Mouse (Mus musculus): ENCODE measurements at regions not wholly inside any gene's neighbourhood (a gene's known extent, or its start where the extent isn't known, plus 50 kb on each side); places are given as distances from the start of the nearest gene placed in this dataset.

- no peak overlapping the region for H3K4me2 ChIP-seq
Observed at GRCm38 (mm10) chr6:140993643-140994580, 255.2 kb upstream of the Pde3a start.

GRCm38 (mm10) chr6:140995340-140996135, 253.5 kb upstream of the Pde3a start:
- Histone ChIP-seq H3K27ac (peak overlapping the region; percentile 44; the same call in 1 of the 2 replicates), H3K4me1 (peaks cover 19% of the 10 kb centered on the region)

More at GRCm38 (mm10) chr6:140993643-140994580, 255.2 kb upstream of the Pde3a start:
- ATAC-seq (replicated peaks), result peak; percentile 83
- H3K9ac ChIP-seq, result no peak overlapping the region
- H3K36me3 ChIP-seq (replicated peaks), result no peaks in the 10 kb centered on the region
- 46% methylated on average over 13 of the region's 13 CpGs for WGBS
- H3K27me3 ChIP-seq (replicated peaks), result no peaks in the 10 kb centered on the region
- peak overlapping the region; percentile 34; the same call in 1 of the 2 replicates for H3K27ac ChIP-seq
- H3K4me3 ChIP-seq, result no peak overlapping the region
- no peaks in the 10 kb centered on the region for H3K9me3 ChIP-seq
- H3K4me1 ChIP-seq, result peaks cover 19% of the 10 kb centered on the region

DNA sequence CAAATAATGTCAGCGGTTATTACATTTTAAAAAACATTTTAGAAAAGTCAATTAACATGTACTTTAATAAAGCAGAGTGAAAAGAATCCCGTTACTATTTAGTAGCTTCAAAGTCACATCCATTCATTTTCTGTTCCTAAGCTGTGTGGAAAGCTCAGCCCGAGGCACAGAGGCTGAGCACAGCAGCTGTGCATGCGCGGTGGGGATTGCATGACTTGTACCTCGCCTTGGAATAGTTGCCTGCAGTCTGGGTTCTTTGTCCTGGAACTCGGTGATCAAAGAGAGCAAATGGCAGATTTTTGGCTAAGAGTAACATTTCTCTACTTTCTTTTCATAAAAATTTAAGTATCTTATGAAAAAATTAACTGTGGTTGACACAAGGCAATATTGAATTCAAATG, 251.0 kb upstream of the Pde3a start:
- peaks cover 19% of the 10 kb centered on the region for H3K4me1 ChIP-seq
- ATAC-seq (replicated peaks), result peak; percentile 74; the same call in 1 of the 2 replicates
- H3K9me3 ChIP-seq, result no peaks in the 10 kb centered on the region
- H3K27me3 ChIP-seq (replicated peaks), result no peaks in the 10 kb centered on the region
- no peak overlapping the region for H3K9ac ChIP-seq
- 65% methylated on average over 7 of the region's 7 CpGs for WGBS
- no peak overlapping the region for H3K4me2 ChIP-seq
- no peaks in the 10 kb centered on the region for H3K36me3 ChIP-seq (replicated peaks)
- 0 out of 2 replicates have a peak overlapping the region, but pooled peaks have one; percentile 20 for H3K27ac ChIP-seq
- no peak overlapping the region for H3K4me3 ChIP-seq

More at GRCm38 (mm10) chr6:140995340-140996135, 253.5 kb upstream of the Pde3a start:
- ATAC-seq (replicated peaks), result peak; percentile 46; the same call in 1 of the 2 replicates
- H3K9ac ChIP-seq, result no peak overlapping the region
- no peaks in the 10 kb centered on the region for H3K27me3 ChIP-seq (replicated peaks)
- no peaks in the 10 kb centered on the region for H3K9me3 ChIP-seq
- no peak overlapping the region for H3K4me3 ChIP-seq
- 41% methylated on average over 14 of the region's 14 CpGs for WGBS
- H3K36me3 ChIP-seq (replicated peaks), result no peaks in the 10 kb centered on the region
- H3K4me2 ChIP-seq, result no peak overlapping the region

GRCm38 (mm10) chr6:141000552-141000951, 248.5 kb upstream of the Pde3a start:
- Histone ChIP-seq H3K36me3 (replicated peaks) (no peaks in the 10 kb centered on the region), H3K27ac (no peak overlapping the region), H3K27me3 (replicated peaks) (no peaks in the 10 kb centered on the region), H3K4me2 (no peak overlapping the region), H3K9ac (no peak overlapping the region), H3K4me3 (no peak overlapping the region), H3K9me3 (no peaks in the 10 kb centered on the region), H3K4me1 (peaks cover 4% of the 10 kb centered on the region; the same call in 1 of the 2 replicates)
- ATAC-seq (replicated peaks), result no peak
- WGBS, result 64% methylated on average over 2 of the region's 2 CpGs

DNA sequence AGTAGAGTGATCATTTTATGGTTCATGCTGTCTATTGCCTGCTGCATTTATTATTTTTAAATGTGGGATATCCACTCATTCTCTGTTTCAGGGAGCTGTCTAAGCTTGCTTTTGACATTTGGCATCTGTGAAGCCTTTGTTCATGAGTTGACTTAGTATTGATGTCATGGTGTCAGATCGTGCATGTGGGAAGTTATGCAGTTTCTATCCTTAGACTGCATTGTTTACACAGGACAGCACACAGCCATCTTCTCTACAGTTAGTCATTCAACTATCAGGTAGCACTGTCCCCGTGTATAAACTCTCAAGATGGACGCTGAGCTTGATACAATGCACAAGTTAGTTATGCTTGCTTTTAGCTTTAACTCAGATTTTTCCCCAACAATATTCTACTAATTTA, 247.8 kb upstream of the Pde3a start:
- no peak overlapping the region for H3K27ac ChIP-seq
- WGBS, result 90% methylated on average over 3 of the region's 3 CpGs
- H3K36me3 ChIP-seq (replicated peaks), result no peaks in the 10 kb centered on the region
- no peak overlapping the region for H3K9ac ChIP-seq
- no peaks in the 10 kb centered on the region for H3K27me3 ChIP-seq (replicated peaks)
- H3K4me3 ChIP-seq, result no peak overlapping the region
- ATAC-seq (replicated peaks), result no peak
- no peaks in the 10 kb centered on the region for H3K9me3 ChIP-seq
- H3K4me2 ChIP-seq, result no peak overlapping the region
- no peaks in the 10 kb centered on the region for H3K4me1 ChIP-seq

DNA sequence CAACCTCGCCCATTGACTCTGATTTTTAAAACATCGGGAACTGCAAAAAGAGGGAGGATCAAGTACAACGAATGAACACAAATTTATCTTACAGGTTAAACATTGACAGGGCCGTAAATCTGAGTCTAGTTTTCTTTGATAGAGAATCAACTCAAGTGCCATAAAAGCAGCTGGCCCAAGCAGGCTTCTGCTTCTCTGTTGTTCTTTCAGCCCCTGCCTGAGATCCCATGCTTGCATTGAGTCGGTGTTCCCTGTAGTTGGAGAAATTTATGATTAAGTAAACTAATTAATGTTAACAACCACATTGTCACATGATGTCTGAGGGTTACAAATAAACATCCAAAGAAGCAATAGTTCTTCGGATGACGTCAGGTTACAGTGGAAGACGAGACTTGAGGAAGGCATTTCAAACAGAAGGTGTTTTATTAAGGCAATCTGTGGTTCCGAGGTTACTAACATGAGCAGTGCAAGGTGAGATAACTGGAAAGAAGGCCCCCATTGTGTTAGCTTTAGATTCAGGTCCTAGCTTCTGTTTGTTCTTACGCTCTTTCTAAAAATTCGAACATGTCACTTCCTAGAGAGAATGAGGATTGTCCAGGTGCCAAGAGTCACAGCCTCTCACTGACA, 233.9 kb upstream of the Pde3a start:
- Histone ChIP-seq H3K36me3 (replicated peaks) (no peaks in the 10 kb centered on the region), H3K9ac (no peak overlapping the region), H3K4me1 (no peaks in the 10 kb centered on the region), H3K4me2 (no peak overlapping the region), H3K4me3 (no peak overlapping the region), H3K27me3 (replicated peaks) (no peaks in the 10 kb centered on the region), H3K9me3 (no peaks in the 10 kb centered on the region), H3K27ac (no peak overlapping the region)
- 96% methylated on average over 11 of the region's 11 CpGs for WGBS
- ATAC-seq (replicated peaks), result no peak

DNA sequence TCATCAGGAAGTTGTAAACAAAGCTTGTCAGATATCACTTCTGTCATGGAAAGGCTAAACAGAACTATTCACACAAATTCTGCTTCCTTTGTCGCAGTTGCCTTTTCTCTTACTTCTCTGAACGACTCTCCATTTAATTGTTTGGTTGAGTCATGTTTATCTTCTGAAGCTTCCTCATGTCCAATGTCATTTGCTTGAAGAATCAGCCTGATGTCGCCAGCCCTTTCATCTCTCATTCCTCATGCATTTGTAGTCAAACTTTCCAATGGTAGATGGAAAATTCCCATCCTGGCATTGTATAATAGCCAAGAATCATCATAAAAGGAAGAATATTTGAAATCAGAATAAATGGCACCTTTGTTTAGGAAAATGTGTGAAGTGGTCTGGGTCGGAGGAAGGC, 225.6 kb upstream of the Pde3a start:
- Histone ChIP-seq H3K27ac (no peak overlapping the region), H3K9ac (no peak overlapping the region), H3K4me3 (no peak overlapping the region), H3K9me3 (no peaks in the 10 kb centered on the region), H3K36me3 (replicated peaks) (no peaks in the 10 kb centered on the region), H3K4me1 (no peaks in the 10 kb centered on the region), H3K27me3 (replicated peaks) (no peaks in the 10 kb centered on the region), H3K4me2 (no peak overlapping the region)
- ATAC-seq (replicated peaks), result no peak
- WGBS, result 85% methylated on average over 4 of the region's 4 CpGs

- Histone ChIP-seq H3K4me1 (no peaks in the 10 kb centered on the region), H3K4me2 (no peak overlapping the region), H3K4me3 (no peak overlapping the region), H3K27ac (no peak overlapping the region), H3K9me3 (no peaks in the 10 kb centered on the region), H3K9ac (no peak overlapping the region), H3K27me3 (replicated peaks) (no peaks in the 10 kb centered on the region), H3K36me3 (replicated peaks) (no peaks in the 10 kb centered on the region)
- WGBS, result 71% methylated on average over 4 of the region's 4 CpGs
- no peak for ATAC-seq (replicated peaks)
Observed at GRCm38 (mm10) chr6:141027353-141027752, 221.7 kb upstream of the Pde3a start.

- no peaks in the 10 kb centered on the region for H3K9me3 ChIP-seq
- no peak for ATAC-seq (replicated peaks)
- 87% methylated on average over 5 of the region's 5 CpGs for WGBS
- no peaks in the 10 kb centered on the region for H3K4me1 ChIP-seq
- H3K36me3 ChIP-seq (replicated peaks), result no peaks in the 10 kb centered on the region
- no peak overlapping the region for H3K4me2 ChIP-seq
- H3K27ac ChIP-seq, result no peak overlapping the region
- H3K4me3 ChIP-seq, result no peak overlapping the region
- H3K27me3 ChIP-seq (replicated peaks), result no peaks in the 10 kb centered on the region
- H3K9ac ChIP-seq, result no peak overlapping the region
Observed at GRCm38 (mm10) chr6:141027787-141028186, 221.3 kb upstream of the Pde3a start.

DNA sequence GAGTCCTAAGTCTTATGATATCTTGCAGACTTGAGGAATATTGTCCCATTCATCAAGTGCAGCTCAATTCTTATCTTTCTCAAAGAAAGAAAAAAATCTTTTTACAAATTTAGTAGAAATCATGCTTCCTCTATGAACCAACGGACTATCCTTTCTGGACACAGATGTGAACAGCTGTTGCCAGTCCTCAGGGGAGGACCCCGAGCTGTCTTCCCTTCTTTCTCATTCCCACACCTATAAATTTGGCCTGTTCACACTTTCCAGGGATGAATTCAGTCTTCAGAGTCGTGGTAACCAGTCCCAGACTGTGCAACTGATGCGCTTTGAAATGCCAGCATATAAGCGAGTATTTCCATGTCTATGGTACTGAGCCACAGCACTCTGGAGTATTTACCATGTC, 214.2 kb upstream of the Pde3a start:
- WGBS, result 83% methylated on average over 5 of the region's 5 CpGs
- Histone ChIP-seq H3K27me3 (replicated peaks) (no peaks in the 10 kb centered on the region), H3K4me1 (no peaks in the 10 kb centered on the region), H3K4me2 (no peak overlapping the region), H3K9ac (no peak overlapping the region), H3K36me3 (replicated peaks) (no peaks in the 10 kb centered on the region), H3K27ac (no peak overlapping the region), H3K4me3 (no peak overlapping the region), H3K9me3 (no peaks in the 10 kb centered on the region)
- ATAC-seq (replicated peaks), result no peak

GRCm38 (mm10) chr6:141041358-141041757, 207.7 kb upstream of the Pde3a start:
- ATAC-seq (replicated peaks), result peak; percentile 54; the same call in 1 of the 2 replicates
- Histone ChIP-seq H3K36me3 (replicated peaks) (no peaks in the 10 kb centered on the region), H3K4me1 (peaks cover 3% of the 10 kb centered on the region; the same call in 1 of the 2 replicates), H3K27me3 (replicated peaks) (no peaks in the 10 kb centered on the region), H3K9ac (no peak overlapping the region), H3K4me3 (no peak overlapping the region), H3K4me2 (no peak overlapping the region), H3K27ac (no peak overlapping the region), H3K9me3 (no peaks in the 10 kb centered on the region)
- 55% methylated on average over 5 of the region's 5 CpGs for WGBS

Data from midbrain, embryonic 15.5 days (tissue).